Mouse (Mus musculus) v-Abl transformed pro-B cells (cell line): ENCODE measurements around the gene Cfb.
"Not testable (repeated sequence)": the region's sequence is repeated elsewhere in the genome, so short reads cannot be mapped to it uniquely, and the experiment has no call there.

Experiments used
- in situ Hi-C, 2 experiments: fragments of 400-800 bp; cut with MboI; formaldehyde crosslinking; loops; one replicate each; pipeline ENCODE4 v1.15.1; 2025; ENCODE audit not compliant: unreplicated experiment in 2 of 2

Cfb gene

DNA sequence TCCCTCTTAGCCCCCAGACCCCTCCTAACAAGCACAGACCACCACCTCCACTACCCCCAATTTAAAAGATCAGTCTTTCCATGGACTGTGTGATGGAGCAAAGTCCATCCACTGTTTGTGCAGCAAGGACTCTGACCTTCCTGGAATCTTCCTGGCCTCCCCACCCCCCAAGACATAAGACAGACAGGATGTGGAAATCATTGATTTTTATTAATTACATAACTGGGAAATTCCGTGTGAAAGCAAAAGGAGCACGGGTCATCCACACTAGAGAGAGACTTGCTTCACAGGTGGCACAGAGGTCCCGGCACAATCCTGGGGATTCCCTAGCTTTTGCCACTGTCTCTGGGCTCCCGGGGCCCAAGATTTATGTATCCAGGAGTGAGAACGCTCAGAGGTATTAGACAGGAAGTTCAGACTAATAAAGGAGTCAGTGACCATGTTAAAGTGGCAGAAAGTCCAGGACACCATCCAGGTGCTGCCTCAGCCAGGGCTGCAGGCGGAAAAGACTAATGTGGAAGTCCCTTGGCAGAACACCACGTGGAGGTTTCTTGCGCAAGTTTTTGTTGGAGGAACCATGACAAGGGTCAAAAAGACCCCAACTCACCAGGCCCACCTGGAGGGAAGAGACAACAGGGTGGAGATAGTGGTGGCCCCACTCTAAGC, at the start of gene Cfb:
Cfb (minus strand) TSS at position 103 of the 666 bp plus-strand sequence.
- in situ Hi-C loops: loop anchor here in 1 of 2 experiments (25.0 kb wide), 1 partner anchor 225 kb away; the partner anchor contains the start of genes Abhd16a, Ly6g6d, Ly6g6e and Ly6g6f

DNA sequence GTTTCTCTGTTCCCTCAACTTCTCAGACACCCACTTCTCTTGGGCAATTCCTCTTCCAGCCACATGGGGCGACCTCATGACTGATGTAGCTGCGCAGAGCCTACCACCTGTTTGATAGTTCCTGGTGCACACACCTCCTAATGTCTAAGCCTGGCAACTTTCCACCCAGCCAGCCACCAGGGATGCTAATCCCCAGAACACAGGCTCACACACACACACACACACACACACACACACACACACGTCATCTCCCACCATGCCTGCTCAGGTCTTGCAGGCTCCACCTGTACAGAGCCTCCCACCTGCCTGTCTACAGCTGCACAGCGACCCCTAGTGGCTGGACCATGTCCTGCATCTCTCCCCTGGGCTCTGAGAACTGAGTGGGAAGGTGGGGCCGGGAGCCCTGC, 49.6 kb upstream of the Cfb start:
- in situ Hi-C loops: loop anchor here (5.0 to 10.0 kb wide), 5 partner anchors 35 to 267 kb away; partner anchors contain the start of genes Lsm2 (in 2 of the 2), Atf6b (in 1 of the 2) and Fkbpl (in 1 of the 2)

DNA sequence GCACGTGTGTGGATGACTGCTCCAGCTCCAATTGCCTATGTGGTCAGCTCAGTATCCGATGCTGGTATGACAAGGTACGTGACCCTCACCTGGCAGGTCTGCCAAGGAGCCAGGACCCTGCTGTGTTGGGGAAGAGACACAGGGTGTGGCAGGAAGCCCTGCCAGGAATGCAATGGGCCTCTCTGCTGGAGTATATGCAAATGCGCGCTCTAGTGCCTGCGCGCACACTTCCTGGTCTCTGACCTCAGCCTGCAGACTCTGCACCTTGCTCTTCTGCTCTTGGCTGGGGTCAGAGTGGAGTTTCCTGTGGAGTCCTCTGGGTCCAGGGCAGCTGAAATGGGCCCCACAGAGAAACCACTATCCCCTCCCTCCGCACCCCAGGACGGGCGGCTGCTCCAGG, 48.7 kb upstream of the Cfb start:
- in situ Hi-C loops: loop anchor here (5.0 to 10.0 kb wide), 5 partner anchors 36 to 266 kb away; partner anchors contain the start of genes Lsm2 (in 2 of the 2), Atf6b (in 1 of the 2) and Fkbpl (in 1 of the 2)

DNA sequence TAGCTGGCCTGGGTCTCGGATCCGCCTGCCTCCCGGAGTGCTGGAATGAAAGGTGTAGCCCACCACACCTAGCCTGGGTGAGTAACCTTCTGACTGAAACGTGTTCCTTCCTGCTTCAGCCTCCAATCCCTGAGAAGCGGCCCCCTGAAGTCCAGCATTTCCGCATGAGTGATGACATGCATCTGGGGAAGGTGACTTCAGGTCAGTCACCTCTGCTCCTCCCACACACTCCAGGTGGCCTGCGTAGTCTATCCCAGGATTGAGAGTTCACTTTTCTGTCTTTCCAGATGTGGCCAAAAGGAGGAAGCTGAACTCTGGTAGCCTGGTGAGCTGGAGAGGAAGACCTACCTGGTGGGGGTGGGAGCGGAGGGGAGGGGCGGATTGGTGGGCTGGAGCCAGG, 40.6 kb upstream of the Cfb start:
- in situ Hi-C loops: no loop called here

DNA sequence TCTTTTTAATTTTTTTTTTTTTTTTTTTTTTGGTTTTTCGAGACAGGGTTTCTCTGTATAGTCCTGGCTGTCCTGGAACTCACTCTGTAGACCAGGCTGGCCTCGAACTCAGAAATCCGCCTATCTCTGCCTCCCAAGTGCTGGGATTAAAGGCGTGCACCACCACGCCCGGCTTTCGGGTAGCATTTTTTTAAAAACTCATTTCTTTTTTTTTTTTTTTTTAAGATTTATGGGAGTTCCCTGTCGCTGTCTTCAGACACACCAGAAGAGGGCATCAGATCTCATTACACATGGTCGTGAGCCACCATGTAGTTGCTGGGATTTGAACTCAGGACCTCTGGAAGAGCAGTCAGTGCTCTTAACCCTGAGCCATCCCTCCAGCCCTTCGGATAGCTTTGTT, 39.6 kb upstream of the Cfb start:
- in situ Hi-C loops: not testable (repeated sequence)

DNA sequence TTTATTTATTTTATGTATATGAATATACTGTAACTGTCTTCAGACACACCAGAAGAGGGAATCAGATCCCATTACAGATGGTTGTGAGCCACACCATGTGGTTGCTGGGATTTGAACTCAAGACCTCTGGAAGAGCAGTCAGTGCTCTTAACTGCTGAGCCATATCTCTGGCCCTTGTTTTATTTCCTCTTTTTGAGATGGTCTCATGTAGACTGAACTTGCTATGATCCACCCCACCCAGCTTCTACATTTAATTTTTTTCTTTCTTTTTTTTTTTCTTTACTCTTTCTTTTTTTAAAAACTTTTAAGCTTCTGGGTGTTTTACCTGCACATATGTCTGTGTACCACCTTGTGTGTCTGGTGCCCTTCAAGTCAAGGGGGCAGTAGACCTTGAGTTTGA, 38.5 kb upstream of the Cfb start:
- in situ Hi-C loops: not testable (repeated sequence)

DNA sequence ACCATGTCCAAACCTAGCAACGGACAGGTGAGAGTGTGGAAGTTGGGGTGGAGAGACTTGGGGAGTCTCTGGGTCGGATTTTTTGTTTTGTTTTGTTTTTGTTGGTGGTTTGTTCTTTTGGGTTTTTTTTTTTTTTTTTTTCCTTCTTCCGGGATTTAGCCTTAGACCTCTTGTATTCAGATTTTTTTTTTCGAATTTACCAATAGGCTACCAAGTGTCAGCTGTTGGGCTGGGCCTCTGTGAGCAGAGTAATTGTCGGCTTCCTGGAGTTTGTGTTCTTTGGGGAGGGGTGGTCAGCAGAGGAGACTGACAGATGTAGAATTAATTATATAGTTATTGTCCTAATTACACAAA, 37.5 kb upstream of the Cfb start:
- in situ Hi-C loops: no loop called here

DNA sequence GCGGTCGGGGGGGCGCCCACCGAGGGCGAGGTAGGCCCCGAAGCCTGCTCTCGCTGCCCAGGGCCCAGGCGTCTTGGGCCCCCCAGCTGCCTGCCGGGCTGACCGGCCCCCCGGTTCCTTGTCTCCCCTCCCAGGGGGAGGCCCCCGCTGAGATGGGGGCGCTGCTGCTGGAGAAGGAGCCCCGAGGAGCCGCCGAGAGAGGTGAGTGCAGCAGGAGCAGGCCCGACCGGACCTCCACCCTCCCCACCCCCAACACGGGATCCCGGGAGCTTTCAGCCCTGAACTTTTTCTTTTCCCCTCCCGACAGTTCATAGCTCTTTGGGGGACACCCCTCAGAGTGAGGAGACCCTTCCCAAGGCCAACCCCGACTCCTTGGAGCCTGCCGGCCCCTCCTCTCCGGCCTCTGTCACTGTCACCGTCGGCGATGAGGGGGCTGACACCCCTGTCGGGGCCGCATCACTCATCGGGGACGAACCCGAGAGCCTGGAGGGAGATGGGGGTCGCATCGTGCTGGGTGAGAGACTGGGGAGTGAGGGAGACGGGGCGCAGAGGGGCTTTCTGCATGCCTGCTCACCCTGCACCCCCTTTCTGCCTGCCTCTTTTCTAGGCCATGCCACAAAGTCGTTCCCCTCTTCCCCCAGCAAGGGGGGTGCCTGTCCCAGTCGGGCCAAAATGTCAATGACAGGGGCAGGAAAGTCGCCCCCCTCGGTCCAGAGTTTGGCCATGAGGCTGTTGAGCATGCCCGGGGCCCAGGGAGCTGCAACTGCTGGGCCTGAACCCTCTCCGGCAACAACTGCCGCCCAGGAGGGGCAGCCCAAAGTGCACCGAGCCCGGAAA, 37.0 kb upstream of the Cfb start:
- in situ Hi-C loops: no loop called here

DNA sequence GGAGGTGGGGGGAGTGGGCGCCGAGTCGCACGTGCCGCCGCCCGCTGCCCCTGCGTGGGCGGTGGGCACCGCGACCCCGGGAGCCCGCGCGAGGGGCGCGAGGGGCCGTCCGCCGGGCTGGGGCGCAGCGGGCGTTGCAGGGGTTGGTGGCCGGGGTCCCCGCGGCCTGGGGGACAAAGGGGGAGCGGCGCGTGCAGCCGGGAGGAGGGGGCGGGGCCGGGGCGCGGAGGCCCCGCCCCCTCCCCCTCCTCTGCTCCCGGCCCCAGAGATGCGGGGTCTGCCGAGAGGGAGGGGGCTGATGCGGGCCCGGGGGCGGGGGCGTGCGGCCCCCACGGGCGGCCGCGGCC, 36.4 kb upstream of the Cfb start:
- in situ Hi-C loops: no loop called here

DNA sequence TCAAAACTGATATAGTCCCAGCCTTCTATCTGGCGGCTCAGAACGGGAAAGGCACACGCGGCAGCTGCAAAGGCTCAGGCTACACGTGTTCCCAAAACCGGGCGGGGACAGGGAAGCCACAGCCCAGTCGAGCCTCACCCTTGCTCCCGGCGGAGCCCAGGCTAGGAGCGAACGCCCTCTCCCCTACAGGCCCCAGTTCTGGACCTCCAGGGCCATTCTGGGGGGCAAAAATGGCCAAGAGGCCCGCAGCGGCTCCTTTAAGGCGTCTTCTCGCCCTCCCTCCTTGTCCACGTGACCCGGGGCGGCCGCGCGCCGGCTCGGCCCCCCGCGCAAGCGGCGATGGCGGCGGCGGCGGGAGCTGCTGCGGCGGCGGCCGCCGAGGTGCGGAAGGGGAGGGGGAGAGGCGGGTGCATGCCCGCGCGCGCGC, 35.9 kb upstream of the Cfb start, which contains the start of the genes C2 and Ehmt2:
C2 (minus strand) TSS at position 106 of the 427 bp plus-strand sequence.
Ehmt2 (plus strand) TSS at position 310 of the 427 bp plus-strand sequence.
- in situ Hi-C loops: no loop called here

DNA sequence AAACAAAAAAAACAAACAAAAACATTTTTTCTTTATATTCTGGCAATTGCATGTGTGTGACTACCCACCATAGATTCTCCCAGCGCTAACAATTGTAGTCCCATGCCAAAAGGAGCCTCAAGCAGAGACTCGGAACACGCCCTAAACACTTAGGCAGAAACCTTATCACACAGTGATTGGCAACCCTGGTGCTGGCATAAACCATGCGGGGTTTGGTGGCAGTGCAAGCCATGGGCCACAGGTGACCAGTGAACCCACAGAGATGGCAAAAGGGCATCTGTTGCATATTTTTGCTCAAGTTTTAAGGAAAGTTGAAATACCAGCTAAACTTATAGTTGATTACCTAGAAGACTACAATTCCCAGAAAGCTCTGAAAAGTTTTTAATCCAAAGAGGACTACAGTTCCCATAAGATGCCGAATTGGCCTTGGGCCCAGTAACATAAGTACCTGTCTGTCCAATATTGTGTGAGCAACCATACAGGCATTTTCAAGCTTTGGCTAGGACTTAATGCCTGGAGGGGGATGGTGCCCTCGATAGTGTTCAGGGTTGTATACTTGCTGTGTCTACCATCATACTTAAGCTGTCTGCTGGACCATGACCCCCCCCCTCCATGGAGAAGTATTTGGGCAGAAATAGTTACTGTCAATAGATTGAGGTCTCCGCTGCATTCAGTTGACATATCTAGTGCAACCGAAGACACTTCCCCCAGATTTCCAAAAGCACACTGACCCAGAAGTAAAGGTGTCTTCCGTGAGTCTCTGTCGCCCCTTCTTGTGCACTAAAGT, 35.2 kb upstream of the Cfb start:
- in situ Hi-C loops: no loop called here

DNA sequence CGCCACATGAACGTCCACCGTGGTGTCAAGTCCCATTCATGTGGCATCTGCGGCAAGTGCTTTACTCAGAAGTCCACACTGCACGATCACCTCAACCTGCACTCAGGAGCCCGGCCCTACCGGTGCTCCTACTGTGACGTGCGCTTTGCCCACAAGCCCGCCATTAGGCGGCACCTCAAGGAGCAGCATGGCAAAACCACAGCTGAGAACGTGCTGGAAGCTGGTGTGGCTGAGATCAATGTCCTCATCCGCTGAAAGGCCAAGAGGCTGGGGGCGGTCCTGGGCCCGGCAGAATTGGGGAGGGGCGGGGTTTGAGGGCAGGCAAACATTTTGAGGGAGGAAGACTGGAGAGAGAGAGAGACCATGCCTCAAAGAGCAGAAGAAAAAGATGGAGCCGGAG, 34.0 kb upstream of the Cfb start:
- in situ Hi-C loops: no loop called here

DNA sequence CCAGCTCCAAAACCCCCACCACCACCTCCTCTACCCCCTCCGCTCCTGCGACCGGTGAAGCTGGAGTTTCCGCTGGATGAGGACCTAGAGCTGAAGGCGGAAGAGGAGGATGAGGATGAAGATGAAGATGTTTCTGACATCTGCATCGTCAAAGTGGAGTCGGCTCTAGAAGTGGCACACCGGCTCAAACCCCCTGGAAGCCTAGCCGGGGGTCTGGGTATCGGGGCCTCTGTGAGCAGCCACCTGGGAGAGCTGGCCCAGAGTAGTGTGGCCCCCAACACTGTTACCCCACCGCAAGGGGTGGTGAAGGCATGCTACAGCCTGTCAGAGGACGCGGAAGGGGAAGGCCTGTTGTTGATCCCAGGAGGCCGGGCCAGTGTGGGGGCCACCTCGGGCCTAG, 33.4 kb upstream of the Cfb start:
- in situ Hi-C loops: no loop called here

DNA sequence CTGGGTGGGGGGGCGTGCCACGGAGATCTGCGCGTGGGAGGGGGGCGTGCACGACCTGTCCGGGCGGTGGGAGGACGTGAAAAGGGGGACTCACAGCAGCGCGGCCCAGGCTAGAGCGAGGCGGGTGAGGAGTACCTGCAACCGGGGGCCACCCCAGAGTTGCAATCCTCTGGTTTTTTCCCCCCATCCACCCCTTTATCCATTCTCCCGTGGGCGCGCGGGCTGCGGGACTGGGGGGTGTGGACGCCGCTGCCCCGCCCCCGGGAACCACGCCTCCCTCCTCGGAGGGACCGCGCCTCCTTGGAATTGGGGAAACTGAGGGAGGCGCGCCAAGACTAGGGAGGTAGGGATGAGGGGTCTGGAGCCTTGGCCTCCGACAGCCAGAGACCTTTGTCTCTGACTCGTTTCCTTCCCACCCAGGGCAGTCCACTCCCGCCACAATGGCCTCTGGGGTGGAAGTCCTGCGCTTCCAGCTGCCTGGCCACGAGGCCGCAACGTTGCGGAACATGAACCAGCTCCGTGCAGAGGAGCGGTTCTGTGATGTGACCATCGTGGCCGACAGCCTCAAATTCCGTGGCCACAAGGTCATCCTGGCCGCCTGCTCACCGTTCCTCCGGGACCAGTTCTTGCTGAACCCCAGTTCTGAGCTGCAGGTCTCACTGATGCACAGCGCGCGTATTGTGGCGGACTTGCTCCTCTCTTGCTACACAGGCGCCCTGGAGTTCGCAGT, 32.6 kb upstream of the Cfb start:
- in situ Hi-C loops: no loop called here

DNA sequence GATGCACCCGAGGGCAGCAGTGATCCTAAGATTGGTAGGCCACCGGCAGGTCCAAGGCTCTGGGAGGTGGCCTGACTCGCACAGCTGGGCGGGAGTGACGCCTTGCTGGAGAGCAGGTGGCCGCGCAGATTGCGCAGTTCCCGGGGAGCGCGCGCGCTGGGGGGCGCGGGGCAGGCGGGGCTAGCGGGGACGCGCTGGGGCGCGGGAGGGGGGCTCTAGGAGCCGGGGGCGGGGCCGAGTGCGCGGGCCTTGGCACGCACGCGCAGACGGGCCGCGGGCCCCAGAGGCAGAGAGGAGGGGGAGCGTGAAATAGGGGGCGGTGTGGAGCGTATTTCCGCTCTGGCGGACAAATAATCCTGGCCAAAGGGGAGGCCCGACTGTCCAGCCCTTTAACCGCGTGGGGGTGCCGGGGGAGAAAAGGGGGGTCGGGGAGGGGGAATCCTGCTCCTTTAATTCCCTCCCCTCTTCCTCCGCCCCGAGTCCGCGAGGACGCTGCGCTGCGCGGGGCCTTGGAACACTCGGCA, 31.8 kb upstream of the Cfb start:
- in situ Hi-C loops: no loop called here

DNA sequence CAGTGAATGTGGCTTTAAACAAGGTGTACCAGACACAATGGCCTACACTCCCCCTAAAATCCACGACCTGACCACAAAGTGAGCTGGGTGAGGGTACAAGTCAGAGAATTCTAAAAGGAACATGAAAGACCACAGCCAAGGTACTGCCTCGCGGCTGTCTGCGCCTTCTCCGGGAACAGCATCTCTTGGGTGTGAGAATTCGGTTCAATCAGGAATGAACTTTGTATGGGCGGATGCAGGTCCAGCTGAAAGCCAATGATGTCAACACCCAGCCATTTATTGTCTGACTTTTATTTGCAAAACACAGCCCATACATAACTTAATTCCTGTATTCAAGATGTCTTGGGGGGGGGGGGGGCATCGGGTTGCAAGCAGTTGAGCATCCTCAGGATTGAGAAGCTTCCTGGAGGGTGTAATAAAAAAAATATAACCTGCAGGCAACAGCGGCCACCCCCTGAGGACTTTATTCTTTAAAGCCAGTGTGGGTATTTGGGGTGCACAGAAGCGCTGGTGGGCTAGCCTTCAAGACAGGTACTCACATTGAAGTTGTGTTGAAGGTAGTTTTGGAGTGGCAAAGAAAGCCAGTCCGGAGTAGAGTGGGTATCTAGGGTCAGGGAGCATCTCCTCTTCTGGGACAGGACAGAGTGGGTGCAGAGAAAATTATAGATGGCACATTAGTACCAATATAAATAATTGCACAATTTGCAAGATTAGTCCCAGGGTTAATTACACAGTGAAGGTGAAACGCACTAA, 30.9 kb upstream of the Cfb start:
- in situ Hi-C loops: no loop called here

DNA sequence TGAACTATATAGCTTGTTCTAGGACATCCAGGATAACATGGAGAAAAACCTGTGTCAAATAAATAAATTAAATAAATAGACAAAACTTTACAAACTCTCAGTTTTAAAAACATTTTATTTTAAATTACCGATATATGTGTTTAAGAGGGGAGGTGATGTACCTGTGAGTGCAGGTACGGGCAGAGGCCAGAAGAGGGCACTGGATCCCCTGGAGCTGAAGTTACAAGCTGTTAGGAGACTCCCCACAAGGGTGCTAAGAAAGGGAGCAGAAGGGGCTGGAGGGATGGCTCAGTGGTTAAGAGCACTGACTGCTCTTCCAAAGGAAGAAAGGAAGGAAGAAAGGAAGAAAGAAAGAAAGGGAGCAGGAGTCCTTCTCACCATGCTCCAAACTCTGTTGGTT, 29.1 kb upstream of the Cfb start:
- in situ Hi-C loops: no loop called here

DNA sequence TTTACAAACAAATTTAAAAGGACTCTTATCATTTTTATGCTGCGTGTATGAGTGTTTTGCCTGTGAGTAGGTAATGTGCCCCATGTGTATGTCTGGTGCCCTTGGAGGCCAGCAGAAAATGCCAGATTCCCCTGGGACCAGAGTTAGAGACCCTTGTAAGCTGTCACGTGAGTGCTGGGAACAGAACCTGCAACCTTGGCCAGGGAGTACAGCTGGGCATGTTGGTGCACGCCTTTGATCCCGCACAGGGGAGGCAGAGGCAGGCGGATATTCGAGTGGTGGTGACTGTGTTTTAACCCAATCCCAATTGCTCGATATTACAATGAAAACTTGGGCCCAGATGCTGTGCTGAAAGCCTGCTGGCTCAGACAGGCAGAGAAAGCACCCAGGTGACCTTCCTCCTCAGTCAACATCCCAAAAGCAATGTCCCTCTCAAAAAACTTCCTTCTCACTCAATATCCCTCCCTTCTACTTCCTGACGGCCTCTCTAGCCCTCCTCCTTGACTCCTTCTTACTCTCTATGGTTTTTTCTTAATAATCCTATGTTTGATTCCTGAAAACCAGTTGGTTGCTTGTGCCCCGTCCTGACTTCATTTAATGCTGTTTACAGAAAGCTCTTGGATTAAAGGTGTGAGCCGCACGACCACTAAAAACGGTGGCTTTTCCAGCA, 27.9 kb upstream of the Cfb start:
- in situ Hi-C loops: no loop called here

DNA sequence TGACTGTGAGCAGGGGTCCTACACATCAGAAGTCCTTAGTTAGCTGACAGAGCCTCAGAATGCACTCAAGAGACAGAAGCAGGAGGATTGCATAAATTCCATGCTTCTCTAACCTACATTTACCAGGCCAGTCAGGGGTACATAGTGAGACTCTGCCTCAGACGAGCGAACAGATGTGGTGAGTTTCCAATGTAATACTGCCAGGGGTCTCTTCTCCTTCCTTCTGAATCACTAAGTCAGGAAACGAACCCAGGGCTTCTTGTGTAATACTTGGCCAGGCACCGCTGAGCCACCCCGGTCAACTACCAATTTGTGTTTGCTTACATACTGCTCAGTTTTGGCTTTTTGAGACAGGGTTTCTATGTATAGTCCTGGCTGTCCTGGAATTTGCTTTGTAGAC, 25.6 kb upstream of the Cfb start:
- in situ Hi-C loops: no loop called here
